In genomic region chr6:71823961-71824360, GRCm38 (mm10) we compare ENCODE assay signal across 8 mouse cellular contexts. TPM values are rescaled to one million over a fixed set of nuclear protein-coding genes. Genes with fewer than 3 reads are reported as not detected.
DNase-seq lines count a peak whose midpoint lies in the region; ATAC-seq and TF ChIP-seq lines count a peak whose summit lies in the region.

No protein-coding gene starts in this region.

- WGBS in lung, embryonic 16.5 days = 26% methylated on average over 3 of the region's 3 CpGs
- 36% methylated on average over 3 of the region's 3 CpGs for WGBS in limb, embryonic 12.5 days
- WGBS in olfactory bulb, adult 2 months = 34% methylated on average over 3 of the region's 3 CpGs

- intact Hi-C loops in left cerebral cortex, postnatal 25 days (cut with DNase I) = loop anchor here (5.0 to 10.0 kb wide), 3 partner anchors 192 to 679 kb away; partner anchors contain the start of genes Kdm3a, Krcc1 and Thnsl2

- peak overlapping the region; percentile 75; the same call in 1 of the 2 replicates for H3K9ac ChIP-seq in lung, embryonic 16.5 days (ENCODE audit: low read length)
- H3K9ac ChIP-seq in limb, embryonic 12.5 days (replicated peaks) = no peak overlapping the region

- H3K4me2 ChIP-seq in lung, embryonic 16.5 days (ENCODE audit: low read depth, low read length) = peak overlapping the region; percentile 89
- peak overlapping the region; percentile 73 for H3K4me2 ChIP-seq in limb, embryonic 12.5 days

- H3K27me3 ChIP-seq in lung, embryonic 16.5 days (ENCODE audit: control insufficient read depth, insufficient read depth, low read depth, low read length) = no peaks in the 10 kb centered on the region
- no peaks in the 10 kb centered on the region for H3K27me3 ChIP-seq in limb, embryonic 12.5 days

- no peak for DNase-seq in lung, postnatal 14 days
- DNase-seq in yolk sac, embryonic 10.5 days (ENCODE audit: low spot score) = no peak
- no peak for DNase-seq in left cerebral cortex, postnatal 25 days (ENCODE audit: low spot score in 2 of 2)
- no peak for DNase-seq in right cerebral cortex, postnatal 10 days (ENCODE audit: low spot score in 2 of 2)

- no peak for TF ChIP-seq CTCF in olfactory bulb, adult 2 months (IDR thresholded peaks at IDR 0.05; ENCODE audit: insufficient read depth, low read depth, low read length)

- no peak overlapping the region for H3K27ac ChIP-seq in lung, embryonic 16.5 days (ENCODE audit: low read length)
- H3K27ac ChIP-seq in limb, embryonic 12.5 days = no peak overlapping the region; the same call in 1 of the 2 replicates
- H3K27ac ChIP-seq in olfactory bulb, adult 2 months (ENCODE audit: insufficient read depth, low read depth, low read length) = no peak overlapping the region

- no peaks in the 10 kb centered on the region for H3K9me3 ChIP-seq in lung, embryonic 16.5 days (ENCODE audit: control insufficient read depth, low read length)
- no peaks in the 10 kb centered on the region for H3K9me3 ChIP-seq in limb, embryonic 12.5 days

- peak overlapping the region; percentile 78 for H3K4me3 ChIP-seq in lung, embryonic 16.5 days (ENCODE audit: low read length)
- H3K4me3 ChIP-seq in limb, embryonic 12.5 days (replicated peaks) = peak overlapping the region; percentile 67
- H3K4me3 ChIP-seq in olfactory bulb, adult 2 months (ENCODE audit: insufficient read depth, low read depth, low read length) = peak overlapping the region; percentile 94

- peak; percentile 27; the same call in 1 of the 2 replicates for ATAC-seq in lung, embryonic 16.5 days (ENCODE audit: low read depth)
- ATAC-seq in erythroid progenitor cell, adult 5-6 weeks (replicated peaks; ENCODE audit: low FRiP score, poor library complexity, severe bottlenecking) = 0 out of 2 replicates have a peak, but pooled peaks have one; percentile 6
- ATAC-seq in limb, embryonic 12.5 days (ENCODE audit: insufficient number of reproducible peaks, insufficient read depth, low FRiP score, low TSS enrichment, low read depth) = no peak

- H3K36me3 ChIP-seq in lung, embryonic 16.5 days (ENCODE audit: control insufficient read depth, insufficient read depth, low read length) = no peaks in the 10 kb centered on the region
- no peaks in the 10 kb centered on the region for H3K36me3 ChIP-seq in limb, embryonic 12.5 days

- TF ChIP-seq POLR2A in olfactory bulb, adult 2 months (IDR thresholded peaks at IDR 0.05; ENCODE audit: insufficient read depth, low read depth, low read length) = no peak

- H3K4me1 ChIP-seq in lung, embryonic 16.5 days (replicated peaks; ENCODE audit: control insufficient read depth, insufficient read depth, low read length) = peaks cover 2% of the 10 kb centered on the region
- H3K4me1 ChIP-seq in limb, embryonic 12.5 days (replicated peaks) = 0 out of 2 replicates have a peak, but pooled peaks cover 10% of the 10 kb centered on the region
- no peaks in the 10 kb centered on the region for H3K4me1 ChIP-seq in olfactory bulb, adult 2 months (ENCODE audit: control insufficient read depth, insufficient read depth, low read length)

RNA-seq across cellular contexts. Expression of gene Mrpl35, which starts 2.8 kb away (rescaled TPM):
- 54.2 and 59.4 TPM in 2 replicates for polyA plus RNA-seq in lung, embryonic 16.5 days (2015; fragmentation: Nextera tagmentation; extraction: Ambion mirVana)
- total RNA-seq in erythroid progenitor cell, adult 5-6 weeks (2015; ENCODE audit: low replicate concordance) = 5.8 and 5.9 TPM in 2 replicates
- 8.0 and 17.9 TPM in 2 replicates for total RNA-seq in erythroid progenitor cell, adult 5-6 weeks (2017; ENCODE audit: low replicate concordance)
- 58.0 and 62.6 TPM in 2 replicates for polyA plus RNA-seq in limb, embryonic 12.5 days (2016; fragmentation: Nextera tagmentation; extraction: Ambion mirVana)
- polyA plus RNA-seq in olfactory bulb, adult 2 months (2012; ENCODE audit: insufficient read depth, insufficient read length, low replicate concordance, missing spikeins) = not detected in 2 replicates
- total RNA-seq in left cerebral cortex, postnatal 25 days (2021) = 10 to 100 TPM; 29.6 to 30.4 TPM

RNA-seq across cellular contexts. Expression of gene Immt, which starts 7.2 kb away (rescaled TPM):
- polyA plus RNA-seq in lung, embryonic 16.5 days (2015; fragmentation: Nextera tagmentation; extraction: Ambion mirVana) = 170 and 173 TPM in 2 replicates
- total RNA-seq in erythroid progenitor cell, adult 5-6 weeks (2015; ENCODE audit: low replicate concordance) = 72.1 and 78.4 TPM in 2 replicates
- total RNA-seq in erythroid progenitor cell, adult 5-6 weeks (2017; ENCODE audit: low replicate concordance) = 79.6 and 98.6 TPM in 2 replicates
- polyA plus RNA-seq in limb, embryonic 12.5 days (2016; fragmentation: Nextera tagmentation; extraction: Ambion mirVana) = 178 and 189 TPM in 2 replicates
- not detected in 2 replicates for polyA plus RNA-seq in olfactory bulb, adult 2 months (2012; ENCODE audit: insufficient read depth, insufficient read length, low replicate concordance, missing spikeins)
- 100 to 1,000 TPM; 140 to 141 TPM for total RNA-seq in left cerebral cortex, postnatal 25 days (2021)
